Mouse (Mus musculus) embryonic facial prominence, embryonic 11.5 days (tissue): Measurements from ENCODE around the gene Rrp1. TPM values are rescaled to one million over a fixed set of nuclear protein-coding genes. Genes with fewer than 3 reads are reported as not detected.
"Not testable (repeated sequence)": the region's sequence is repeated elsewhere in the genome, so short reads cannot be mapped to it uniquely, and the experiment has no call there.

Source experiments
- ATAC-seq: fragments of 200-750 bp; cut with Nextera tagmentation; replicated peaks from 2 replicates; pipeline ENCODE4 v1.8.0; 2017; ENCODE audit warnings: low read depth; ENCODE audit not compliant: insufficient number of reproducible peaks, low FRiP score, low TSS enrichment
- DNase-seq: peaks from one replicate; pipeline ENCODE4 v3.0.0-alpha.2; 2015; ENCODE audit warnings: low spot score
- H3K27ac ChIP-seq: fragments of 300-500 bp; sonication (generic); replicated peaks from 2 replicates; pipeline ENCODE4 v1.5.1; 2014; ENCODE audit warnings: mild to moderate bottlenecking, low read depth, low read length, control low read depth
- H3K27me3 ChIP-seq: fragments of 300-500 bp; sonication (generic); 2 replicates; pipeline ENCODE4 v1.6.1; 2014; ENCODE audit warnings: mild to moderate bottlenecking, low read length, moderate library complexity, mixed read lengths; ENCODE audit not compliant: control insufficient read depth, insufficient read depth
- H3K36me3 ChIP-seq: fragments of 300-500 bp; sonication (generic); replicated peaks from 2 replicates; pipeline ENCODE4 v1.6.1; 2014; ENCODE audit warnings: low read depth, mild to moderate bottlenecking, low read length, moderate library complexity, mixed read lengths; ENCODE audit not compliant: control insufficient read depth, insufficient read depth
- H3K4me1 ChIP-seq: fragments of 300-500 bp; sonication (generic); 2 replicates; pipeline ENCODE4 v1.6.1; 2014; ENCODE audit warnings: low read length, mixed read lengths; ENCODE audit not compliant: control insufficient read depth, insufficient read depth
- H3K4me2 ChIP-seq: fragments of 300-500 bp; sonication (generic); 2 replicates; pipeline ENCODE4 v1.6.1; 2014; ENCODE audit warnings: low read depth, mild to moderate bottlenecking, control low read depth, low read length, moderate library complexity
- H3K4me3 ChIP-seq: fragments of 300-500 bp; sonication (generic); 2 replicates; pipeline ENCODE4 v1.5.1; 2014; ENCODE audit warnings: low read depth, low read length, control low read depth
- H3K9ac ChIP-seq: fragments of 300-500 bp; sonication (generic); replicated peaks from 2 replicates; pipeline ENCODE4 v1.6.1; 2014; ENCODE audit warnings: mild to moderate bottlenecking, control low read depth, low read length
- H3K9me3 ChIP-seq: fragments of 300-500 bp; sonication (generic); replicated peaks from 2 replicates; pipeline ENCODE4 v1.6.1; 2016; ENCODE audit warnings: mild to moderate bottlenecking, low read length, inconsistent platforms, mixed read lengths; ENCODE audit not compliant: control insufficient read depth
- WGBS: fragments of 180-500 bp; shearing (Covaris S2); extraction: QIAGEN DNeasy Blood & Tissue Kit; methylation state at CpG from one replicate; pipeline ENCODE4 v1.1.7; 2014; 5-methylcytosine and 5-hydroxymethylcytosine counted together
- polyA plus RNA-seq: library from polyadenylated mRNA; unstranded; fragments of >200 nt; fragmentation: Nextera tagmentation; extraction: Ambion mirVana; gene quantifications from 2 replicates; pipeline ENCODE4 v1.2.1, GENCODE M21; 2014

Gene Rrp1
- polyA plus RNA-seq, 1 experiment from 2014 or later, result 225 TPM

- H3K36me3 ChIP-seq, H3K4me1 ChIP-seq, H3K9ac ChIP-seq, DNase-seq, ATAC-seq, H3K27ac ChIP-seq, H3K4me3 ChIP-seq, H3K9me3 ChIP-seq, H3K27me3 ChIP-seq, H3K4me2 ChIP-seq: not testable (repeated sequence)
- WGBS, result 95% methylated on average over 3 of the region's 3 CpGs
Observed at GRCm38 (mm10) chr10:78358999-78359398, 53.8 kb downstream of the Rrp1 start.

GRCm38 (mm10) chr10:78358266-78358665 lies 54.6 kb downstream of the Rrp1 start:
- ATAC-seq, result no peak
- no peaks in the 10 kb centered on the region for H3K36me3 ChIP-seq
- H3K9ac ChIP-seq, result no peak overlapping the region
- no peaks in the 10 kb centered on the region for H3K4me1 ChIP-seq
- DNase-seq, result no peak
- 88% methylated on average over 4 of the region's 4 CpGs for WGBS
- H3K27me3 ChIP-seq, result no peaks in the 10 kb centered on the region
- H3K4me3 ChIP-seq, result no peak overlapping the region
- no peaks in the 10 kb centered on the region for H3K9me3 ChIP-seq
- H3K27ac ChIP-seq, result no peak overlapping the region
- H3K4me2 ChIP-seq, result no peak overlapping the region

DNA sequence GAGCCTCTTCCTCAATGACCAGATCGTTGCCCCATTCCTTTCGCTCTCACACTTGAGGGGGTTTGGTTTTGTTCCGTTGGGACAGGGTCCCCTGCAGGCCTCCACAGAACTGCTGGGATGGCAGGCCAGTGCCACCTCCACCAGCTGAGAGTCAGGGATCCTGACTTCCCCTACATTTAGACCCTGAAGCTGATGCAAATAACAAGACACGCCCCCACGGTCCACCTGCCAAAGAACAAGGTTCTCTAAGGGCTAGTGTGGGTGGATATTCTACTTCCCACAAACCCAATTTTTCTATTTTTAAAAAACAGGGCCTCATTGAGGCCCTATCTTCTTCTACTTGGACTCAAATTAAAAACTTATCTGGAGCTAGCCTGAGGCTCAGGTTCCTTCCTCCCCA lies 55.1 kb downstream of the Rrp1 start:
- Histone ChIP-seq H3K9ac (no peak overlapping the region), H3K4me1 (no peaks in the 10 kb centered on the region), H3K4me3 (no peak overlapping the region), H3K36me3 (no peaks in the 10 kb centered on the region), H3K27me3 (no peaks in the 10 kb centered on the region), H3K4me2 (no peak overlapping the region), H3K9me3 (no peaks in the 10 kb centered on the region), H3K27ac (no peak overlapping the region)
- no peak for DNase-seq
- ATAC-seq, result no peak
- 87% methylated on average over 5 of the region's 5 CpGs for WGBS

DNA sequence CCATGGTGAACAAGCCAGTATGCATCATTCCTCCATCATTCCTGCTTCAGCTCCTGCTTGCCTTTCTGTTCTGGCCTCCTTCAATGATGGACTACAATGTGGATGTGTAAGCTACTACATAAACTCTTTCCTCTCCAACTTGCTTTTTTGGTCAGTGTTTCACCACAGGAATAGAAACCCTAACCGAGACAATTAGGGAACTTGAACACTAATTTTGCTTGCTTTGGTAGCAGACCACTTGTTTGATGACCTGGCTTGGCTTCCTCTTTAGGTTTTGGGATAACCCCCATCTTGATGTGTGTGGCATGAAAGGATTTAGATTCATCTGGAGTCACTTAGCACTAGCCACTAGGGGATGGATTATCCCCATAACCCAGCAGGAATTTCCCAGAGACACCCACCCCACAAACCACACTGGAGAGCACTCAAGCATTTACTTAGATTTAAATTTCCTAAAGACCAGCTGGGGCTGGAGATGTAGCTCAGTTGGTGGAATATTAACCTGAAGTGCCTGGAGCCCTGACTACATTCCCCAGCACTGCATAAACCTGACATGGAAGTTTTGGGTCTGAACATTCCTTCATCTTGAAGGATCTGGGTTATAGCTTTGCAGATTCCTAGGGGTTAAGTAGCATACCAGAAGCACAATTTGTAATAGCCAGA lies 56.8 kb downstream of the Rrp1 start:
- Histone ChIP-seq H3K9ac (no peak overlapping the region), H3K36me3 (no peaks in the 10 kb centered on the region), H3K9me3 (no peaks in the 10 kb centered on the region), H3K4me3 (no peak overlapping the region), H3K4me2 (no peak overlapping the region), H3K4me1 (no peaks in the 10 kb centered on the region), H3K27me3 (no peaks in the 10 kb centered on the region), H3K27ac (no peak overlapping the region)
- WGBS, result 61% methylated on average over 1 of the region's 1 CpGs
- no peak for DNase-seq
- no peak for ATAC-seq

- no peak for DNase-seq
- Histone ChIP-seq H3K27ac (no peak overlapping the region), H3K36me3 (no peaks in the 10 kb centered on the region), H3K27me3 (no peaks in the 10 kb centered on the region), H3K9ac (no peak overlapping the region), H3K4me1 (no peaks in the 10 kb centered on the region), H3K9me3 (no peaks in the 10 kb centered on the region), H3K4me3 (no peak overlapping the region), H3K4me2 (no peak overlapping the region)
- WGBS, result 49% methylated on average over 4 of the region's 4 CpGs
- ATAC-seq, result no peak
Observed at GRCm38 (mm10) chr10:78353196-78353595, 59.6 kb downstream of the Rrp1 start.

GRCm38 (mm10) chr10:78352666-78353030 lies 60.2 kb downstream of the Rrp1 start:
- DNase-seq, result peak; percentile 26
- H3K4me2 ChIP-seq, result peak overlapping the region; percentile 84
- H3K36me3 ChIP-seq, result no peaks in the 10 kb centered on the region
- WGBS, result 14% methylated on average over 8 of the region's 8 CpGs
- no peaks in the 10 kb centered on the region for H3K9me3 ChIP-seq
- 0 out of 2 replicates have a peak, but pooled peaks have one; percentile 37 for ATAC-seq
- no peaks in the 10 kb centered on the region for H3K4me1 ChIP-seq
- H3K27ac ChIP-seq, result no peak overlapping the region
- peak overlapping the region; percentile 89 for H3K4me3 ChIP-seq
- H3K9ac ChIP-seq, result peak overlapping the region; percentile 96
- H3K27me3 ChIP-seq, result no peaks in the 10 kb centered on the region

DNA sequence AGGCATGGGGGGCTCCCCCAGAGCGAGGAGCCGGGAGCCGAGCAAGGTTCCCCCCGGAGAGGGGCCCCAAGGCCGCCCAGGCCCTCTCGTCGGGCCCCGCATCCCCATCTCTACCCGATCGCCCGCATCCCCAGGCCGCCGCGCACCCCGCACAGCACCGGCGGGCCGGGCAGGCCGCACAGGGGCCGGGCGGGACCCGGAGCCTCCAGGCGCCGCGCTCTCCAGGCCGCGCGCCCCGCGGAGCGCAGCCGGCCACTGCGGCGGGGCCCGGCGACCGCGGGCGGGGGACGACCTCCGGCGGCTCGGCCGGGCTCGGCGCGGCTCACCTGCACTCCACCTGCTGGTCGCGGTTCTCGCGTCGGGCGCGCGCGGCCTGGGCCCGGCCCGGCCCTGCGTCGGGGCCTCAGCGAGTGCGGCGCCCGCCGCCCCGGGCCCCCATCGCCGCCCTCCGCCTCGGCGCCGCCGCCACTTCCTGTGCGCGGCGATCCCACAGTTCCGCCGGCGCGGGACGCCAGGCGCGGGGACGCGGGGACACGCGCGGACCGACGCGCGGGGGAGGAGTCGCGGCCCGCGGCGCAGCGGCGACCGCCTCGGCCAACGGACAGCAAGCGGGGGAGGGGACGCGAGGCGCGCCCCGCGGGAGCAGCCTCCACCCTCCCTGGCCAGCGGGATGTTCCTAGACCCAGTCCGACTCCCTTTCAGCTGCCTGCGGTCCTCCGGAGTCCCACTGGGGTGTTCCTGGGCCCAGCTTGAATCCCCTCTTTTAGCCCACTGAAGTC lies 60.8 kb downstream of the Rrp1 start, which contains the start of gene Agpat3:
Gene Agpat3 (minus strand): TSS at position 603 of the 779 bp plus-strand sequence.
- H3K27me3 ChIP-seq, result no peaks in the 10 kb centered on the region
- no peaks in the 10 kb centered on the region for H3K36me3 ChIP-seq
- H3K4me3 ChIP-seq, result peak within 1 kb of the TSS; percentile 89
- H3K4me2 ChIP-seq, result peak within 1 kb of the TSS; percentile 84
- no peaks in the 10 kb centered on the region for H3K4me1 ChIP-seq
- peak; percentile 63 for DNase-seq
- under 1% methylated on average over 96 of the region's 113 CpGs for WGBS
- peak within 1 kb of the TSS; percentile 96 for H3K9ac ChIP-seq
- peak; percentile 79 for ATAC-seq
- H3K27ac ChIP-seq, result no peak within 1 kb of the TSS
- H3K9me3 ChIP-seq, result no peaks in the 10 kb centered on the region

GRCm38 (mm10) chr10:78351564-78351886 lies 61.3 kb downstream of the Rrp1 start:
- DNase-seq, result peak; percentile 7
- no peak overlapping the region for H3K27ac ChIP-seq
- WGBS, result 4% methylated on average over 12 of the region's 13 CpGs

More at GRCm38 (mm10) chr10:78351564-78351886, 61.3 kb downstream of the Rrp1 start:
- ATAC-seq, result no peak
- peak overlapping the region; percentile 89 for H3K4me3 ChIP-seq
- no peaks in the 10 kb centered on the region for H3K27me3 ChIP-seq
- no peaks in the 10 kb centered on the region for H3K4me1 ChIP-seq
- no peaks in the 10 kb centered on the region for H3K36me3 ChIP-seq
- peak overlapping the region; percentile 84 for H3K4me2 ChIP-seq
- H3K9ac ChIP-seq, result peak overlapping the region; percentile 96
- H3K9me3 ChIP-seq, result no peaks in the 10 kb centered on the region
